8 mouse cellular contexts compared by ENCODE assay signal in genomic region chr3:82333128-82333969, GRCm38 (mm10). TPM values are rescaled to one million over a fixed set of nuclear protein-coding genes. Genes with fewer than 3 reads are reported as not detected.
DNase-seq lines count a peak whose midpoint lies in the region; ATAC-seq and TF ChIP-seq lines count a peak whose summit lies in the region.

No protein-coding gene starts in this region.

- ATAC-seq in intestine, embryonic 15.5 days: peak; percentile 73
- peak; percentile 77 for ATAC-seq in limb, embryonic 14.5 days (ENCODE audit: low FRiP score, low read depth)
- peak; percentile 67; the same call in 1 of the 2 replicates for ATAC-seq in midbrain, embryonic 14.5 days (ENCODE audit: low FRiP score, low TSS enrichment)

- no peaks in the 10 kb centered on the region for H3K27me3 ChIP-seq in intestine, embryonic 15.5 days (replicated peaks)
- no peaks in the 10 kb centered on the region for H3K27me3 ChIP-seq in limb, embryonic 14.5 days (ENCODE audit: control insufficient read depth, insufficient read depth, low read length)
- H3K27me3 ChIP-seq in midbrain, embryonic 14.5 days (ENCODE audit: control insufficient read depth, insufficient read depth, low read length): no peaks in the 10 kb centered on the region

- no peak overlapping the region for H3K27ac ChIP-seq in intestine, embryonic 15.5 days
- no peak overlapping the region for H3K27ac ChIP-seq in limb, embryonic 14.5 days (replicated peaks; ENCODE audit: low read depth, low read length)
- no peak overlapping the region for H3K27ac ChIP-seq in midbrain, embryonic 14.5 days (replicated peaks; ENCODE audit: low read depth, low read length)

- H3K4me2 ChIP-seq in intestine, embryonic 15.5 days (replicated peaks): peak overlapping the region; percentile 48
- H3K4me2 ChIP-seq in limb, embryonic 14.5 days (replicated peaks; ENCODE audit: low read depth, low read length, severe bottlenecking): peak overlapping the region; percentile 47
- H3K4me2 ChIP-seq in midbrain, embryonic 14.5 days (ENCODE audit: low read length): peak overlapping the region; percentile 56

- no peaks in the 10 kb centered on the region for H3K36me3 ChIP-seq in intestine, embryonic 15.5 days
- H3K36me3 ChIP-seq in limb, embryonic 14.5 days (ENCODE audit: control insufficient read depth, insufficient read depth, low read length): no peaks in the 10 kb centered on the region
- no peaks in the 10 kb centered on the region for H3K36me3 ChIP-seq in midbrain, embryonic 14.5 days (ENCODE audit: control insufficient read depth, insufficient read depth, low read length)

- no peaks in the 10 kb centered on the region for H3K4me1 ChIP-seq in intestine, embryonic 15.5 days (replicated peaks)
- H3K4me1 ChIP-seq in limb, embryonic 14.5 days (ENCODE audit: control insufficient read depth, insufficient read depth, low read length): no peaks in the 10 kb centered on the region
- H3K4me1 ChIP-seq in midbrain, embryonic 14.5 days (ENCODE audit: control insufficient read depth, insufficient read depth, low read length): no peaks in the 10 kb centered on the region

- 9% methylated on average over 16 of the region's 16 CpGs for WGBS in intestine, embryonic 15.5 days
- WGBS in limb, embryonic 14.5 days: 7% methylated on average over 16 of the region's 16 CpGs
- 8% methylated on average over 16 of the region's 16 CpGs for WGBS in midbrain, embryonic 14.5 days

- no peak for TF ChIP-seq POLR2A in limb, embryonic 14.5 days (IDR thresholded peaks at IDR 0.05; ENCODE audit: borderline replicate concordance, extremely low read depth, insufficient read depth, insufficient read length)

- peak; percentile 50 for DNase-seq in 416B (ENCODE audit: low read depth)
- peak; percentile 26 for DNase-seq in Muller cell, postnatal 12 days (ENCODE audit: inconsistent ontology term)
- peak; percentile 49 for DNase-seq in cerebellum, adult 9-10 months
- peak; percentile 44 to 62 for DNase-seq in frontal cortex, postnatal 36 days (ENCODE audit: low spot score in 2 of 2)
- DNase-seq in limb, embryonic 14.5 days (ENCODE audit: low spot score): peak; percentile 88
- peak; percentile 92 for DNase-seq in midbrain, embryonic 14.5 days
- peak; percentile 47 for DNase-seq in telencephalon, adult 2 months (ENCODE audit: low read depth, low spot score)

- no peak overlapping the region for H3K9ac ChIP-seq in intestine, embryonic 15.5 days
- peak overlapping the region; percentile 37; the same call in 1 of the 2 replicates for H3K9ac ChIP-seq in limb, embryonic 14.5 days (ENCODE audit: low read depth, low read length, severe bottlenecking)
- peak overlapping the region; percentile 47 for H3K9ac ChIP-seq in midbrain, embryonic 14.5 days (replicated peaks; ENCODE audit: low read length)

- H3K4me3 ChIP-seq in intestine, embryonic 15.5 days (replicated peaks): peak overlapping the region; percentile 19; the same call in 1 of the 2 replicates
- peak overlapping the region; percentile 28 for H3K4me3 ChIP-seq in limb, embryonic 14.5 days (replicated peaks; ENCODE audit: low read length)
- peak overlapping the region; percentile 25 for H3K4me3 ChIP-seq in midbrain, embryonic 14.5 days (replicated peaks; ENCODE audit: low read depth, low read length)

- H3K9me3 ChIP-seq in intestine, embryonic 15.5 days: no peaks in the 10 kb centered on the region
- no peaks in the 10 kb centered on the region for H3K9me3 ChIP-seq in limb, embryonic 14.5 days (ENCODE audit: control insufficient read depth, low read length)
- no peaks in the 10 kb centered on the region for H3K9me3 ChIP-seq in midbrain, embryonic 14.5 days (ENCODE audit: control insufficient read depth, low read length)

RNA-seq across cellular contexts. Expression of gene Map9, which starts 24.5 kb away (rescaled TPM):
- polyA plus RNA-seq in intestine, embryonic 15.5 days (2015; fragmentation: Nextera tagmentation; extraction: Ambion mirVana): 5.3 and 7.4 TPM in 2 replicates
- 3.2 and 3.6 TPM in 2 replicates for polyA plus RNA-seq in limb, embryonic 14.5 days (2012; rRNA removed)
- polyA plus RNA-seq in limb, embryonic 14.5 days (2014; fragmentation: Nextera tagmentation; extraction: Ambion mirVana): 7.6 and 9.1 TPM in 2 replicates
- polyA plus RNA-seq in midbrain, embryonic 14.5 days (2014; fragmentation: Nextera tagmentation; extraction: Ambion mirVana): 92.3 and 101 TPM in 2 replicates

Comparison
In these comparisons a context has a peak if more than half of its experiments do, and no peak if none do; other contexts are left out.
1. DNase-seq: peak in every context shown above with its lines; median percentile 92 in midbrain, embryonic 14.5 days; 88 in limb, embryonic 14.5 days; 53 in frontal cortex, postnatal 36 days; 50 in 416B; 49 in cerebellum, adult 9-10 months; 47 in telencephalon, adult 2 months; 26 in Muller cell, postnatal 12 days.